Mouse (Mus musculus) kidney, adult 11 months (tissue): ENCODE data around the gene Heatr9.

Source experiments
- DNase-seq: peaks from one replicate; pipeline ENCODE4 v3.0.0; 2022

Gene Heatr9

DNA sequence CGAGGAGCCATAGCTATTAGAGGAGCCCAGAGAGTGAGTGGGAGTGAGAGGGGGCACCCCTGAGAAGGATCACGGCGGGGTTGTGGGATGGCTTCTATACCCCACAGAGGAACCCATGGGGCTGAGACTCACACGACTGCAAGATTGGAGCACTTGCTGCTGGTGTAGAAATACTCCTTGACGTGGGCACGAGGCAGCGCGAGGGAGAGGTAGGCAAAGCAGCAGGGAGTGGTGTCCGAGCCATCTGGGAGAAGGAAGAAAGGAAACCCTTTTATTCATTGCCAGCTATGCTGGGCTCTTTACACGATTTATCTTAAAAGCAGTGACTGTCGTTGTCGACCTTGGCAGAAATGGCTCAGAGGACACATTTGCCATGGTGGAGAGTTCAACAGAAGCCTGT, 7.0 kb upstream of the Heatr9 start:
- no peak for DNase-seq

DNA sequence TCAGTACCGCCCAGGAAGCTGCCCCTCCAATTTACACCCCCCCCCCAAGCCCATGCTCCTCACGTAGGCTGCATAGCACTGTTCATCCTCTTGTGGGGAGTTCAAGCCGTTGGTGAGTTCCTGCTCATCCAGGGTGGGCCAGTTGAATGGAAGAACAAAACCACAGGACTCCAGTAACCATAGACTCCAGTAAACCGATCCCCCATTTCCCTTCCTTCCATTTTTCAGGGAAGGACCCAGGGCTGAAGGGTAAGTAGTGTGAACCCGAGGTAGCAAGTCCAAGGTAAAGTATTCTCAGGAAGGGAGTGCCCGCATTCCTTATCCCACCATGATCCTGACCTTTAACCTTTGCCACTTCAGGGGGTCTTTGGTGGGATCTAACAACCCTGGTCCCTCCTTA, 3.6 kb downstream of the Heatr9 start:
- no peak for DNase-seq

DNA sequence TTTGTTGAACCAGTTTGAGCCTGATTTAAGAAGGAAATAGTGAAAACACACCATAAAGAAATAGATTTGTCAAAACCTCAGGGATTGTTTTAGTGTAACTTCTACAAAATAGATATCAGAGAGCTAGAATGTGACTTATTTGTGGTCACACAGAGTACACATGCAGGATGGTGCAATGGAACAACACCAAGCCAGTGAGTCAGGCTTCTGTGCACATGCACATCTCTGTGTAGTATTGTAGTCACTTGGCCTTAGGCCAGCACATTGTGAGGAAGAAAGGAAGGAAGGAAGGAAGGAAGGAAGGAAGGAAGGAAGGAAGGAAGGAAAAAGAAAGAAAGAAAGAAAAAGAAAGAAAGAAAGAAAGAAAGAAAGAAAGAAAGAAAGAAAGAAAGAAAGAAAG, 4.8 kb downstream of the Heatr9 start:
- no peak for DNase-seq

DNA sequence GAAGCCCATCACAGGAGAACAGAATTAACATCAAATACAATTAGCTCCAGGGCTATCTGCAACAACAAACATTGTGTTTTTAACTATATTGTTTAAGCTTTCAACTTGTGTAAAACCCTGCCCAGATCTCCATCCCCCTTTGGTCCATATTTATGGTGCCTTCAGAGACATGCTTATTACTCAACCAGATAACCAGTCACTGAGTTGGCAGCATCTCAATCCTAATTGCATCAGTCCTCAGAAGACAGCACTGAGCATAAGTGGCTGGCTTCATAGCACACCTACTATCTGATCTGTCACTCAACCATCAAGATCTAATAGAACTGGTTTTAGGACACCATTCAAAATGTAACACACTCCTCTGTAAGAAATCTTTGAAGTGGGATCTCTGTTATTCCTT, 12.5 kb downstream of the Heatr9 start:
- no peak for DNase-seq

DNA sequence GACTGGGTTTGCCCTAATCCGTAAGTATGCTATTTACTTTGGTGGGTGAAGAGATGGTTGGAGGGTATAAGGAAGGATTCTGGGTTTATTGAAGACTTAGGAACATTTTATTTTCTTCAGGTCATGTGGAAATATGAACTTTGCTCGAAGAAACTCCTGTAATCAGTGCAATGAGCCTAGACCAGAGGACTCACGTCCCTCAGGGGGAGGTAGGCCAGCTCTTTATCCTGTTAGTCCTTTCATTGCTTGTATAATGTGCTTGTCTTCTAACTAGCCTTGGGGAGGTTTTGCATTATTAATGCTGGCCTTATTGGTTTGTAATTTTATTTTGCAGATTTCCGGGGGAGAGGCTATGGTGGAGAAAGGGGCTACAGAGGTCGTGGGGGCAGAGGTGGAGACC, 17.7 kb downstream of the Heatr9 start:
- no peak for DNase-seq

DNA sequence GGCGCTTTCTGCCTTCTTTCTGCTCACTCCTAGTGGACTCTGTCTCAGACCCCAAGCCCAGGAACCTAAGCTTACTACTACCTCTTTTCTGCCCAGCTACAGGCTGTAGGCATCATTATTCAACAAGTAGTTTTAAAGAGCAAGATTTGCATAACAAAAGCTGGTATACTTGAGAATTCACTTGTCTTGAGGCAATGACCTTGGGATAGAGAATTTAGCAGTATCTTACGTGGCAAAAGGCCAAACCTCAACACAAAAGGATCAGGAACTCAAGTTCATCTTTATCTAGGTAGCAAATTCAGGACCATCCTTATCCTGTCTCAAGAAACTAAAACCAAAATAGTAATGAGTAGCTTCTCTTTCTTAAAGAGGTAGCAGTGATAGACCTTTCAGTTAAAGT, 26.4 kb downstream of the Heatr9 start:
- no peak for DNase-seq

DNA sequence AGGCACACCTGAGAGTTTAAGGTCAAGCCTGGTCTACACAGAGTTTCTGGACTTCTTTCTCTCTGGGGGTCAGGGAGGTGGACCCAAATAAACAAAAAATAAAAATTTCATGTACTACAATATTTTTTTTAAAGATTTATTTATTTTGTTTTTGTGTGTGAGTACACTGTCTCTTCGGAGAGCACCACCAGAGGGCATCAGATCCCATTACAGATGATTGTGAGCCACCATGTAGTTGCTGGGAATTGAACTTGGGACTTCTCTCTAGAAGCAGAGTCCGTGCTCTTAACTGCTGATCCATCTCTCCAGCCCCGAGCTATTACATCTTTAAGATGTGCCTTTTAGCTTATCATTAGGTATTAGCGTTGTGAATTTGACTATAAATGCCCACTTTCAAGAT, 30.5 kb downstream of the Heatr9 start:
- DNase-seq: no peak

DNA sequence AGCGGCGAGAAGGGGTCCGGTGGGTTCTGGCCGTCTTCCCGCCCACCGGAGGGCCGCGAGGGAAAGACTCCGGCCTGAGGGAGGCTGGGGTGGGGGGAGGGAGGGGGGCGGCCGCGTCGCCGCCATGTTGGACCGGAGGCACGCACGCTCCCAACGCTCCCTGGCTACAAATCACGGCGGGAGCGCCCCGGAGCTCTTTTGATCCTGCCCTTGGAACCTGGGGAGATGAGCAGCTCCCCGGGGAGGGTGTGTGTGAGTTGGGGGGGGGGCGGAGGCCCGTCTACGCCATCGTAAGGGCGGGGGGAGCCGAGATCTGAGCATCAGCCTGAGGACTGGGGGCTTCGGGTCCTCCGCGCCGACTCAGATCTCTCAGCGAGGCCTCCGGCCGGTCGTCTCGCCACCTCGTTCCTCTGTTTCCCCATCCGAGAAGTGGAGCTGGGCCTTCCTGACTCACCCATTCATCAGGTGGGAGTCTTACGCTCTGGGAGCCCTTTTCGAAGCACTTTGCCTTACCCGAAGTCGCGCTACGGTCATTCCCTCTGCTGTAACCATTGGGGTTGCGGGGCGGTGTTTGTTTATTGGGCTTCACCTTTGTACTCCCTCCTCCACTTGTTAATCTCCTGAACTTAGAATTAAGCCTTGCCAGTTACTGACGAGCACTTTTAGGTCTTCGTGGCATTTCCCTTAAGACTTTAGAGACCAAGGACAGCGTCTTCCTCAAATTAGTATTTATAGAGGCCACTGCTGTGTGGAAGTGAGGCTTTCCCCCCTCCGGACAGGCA, 48.5 kb downstream of the Heatr9 start:
- peak; percentile 64 for DNase-seq

DNA sequence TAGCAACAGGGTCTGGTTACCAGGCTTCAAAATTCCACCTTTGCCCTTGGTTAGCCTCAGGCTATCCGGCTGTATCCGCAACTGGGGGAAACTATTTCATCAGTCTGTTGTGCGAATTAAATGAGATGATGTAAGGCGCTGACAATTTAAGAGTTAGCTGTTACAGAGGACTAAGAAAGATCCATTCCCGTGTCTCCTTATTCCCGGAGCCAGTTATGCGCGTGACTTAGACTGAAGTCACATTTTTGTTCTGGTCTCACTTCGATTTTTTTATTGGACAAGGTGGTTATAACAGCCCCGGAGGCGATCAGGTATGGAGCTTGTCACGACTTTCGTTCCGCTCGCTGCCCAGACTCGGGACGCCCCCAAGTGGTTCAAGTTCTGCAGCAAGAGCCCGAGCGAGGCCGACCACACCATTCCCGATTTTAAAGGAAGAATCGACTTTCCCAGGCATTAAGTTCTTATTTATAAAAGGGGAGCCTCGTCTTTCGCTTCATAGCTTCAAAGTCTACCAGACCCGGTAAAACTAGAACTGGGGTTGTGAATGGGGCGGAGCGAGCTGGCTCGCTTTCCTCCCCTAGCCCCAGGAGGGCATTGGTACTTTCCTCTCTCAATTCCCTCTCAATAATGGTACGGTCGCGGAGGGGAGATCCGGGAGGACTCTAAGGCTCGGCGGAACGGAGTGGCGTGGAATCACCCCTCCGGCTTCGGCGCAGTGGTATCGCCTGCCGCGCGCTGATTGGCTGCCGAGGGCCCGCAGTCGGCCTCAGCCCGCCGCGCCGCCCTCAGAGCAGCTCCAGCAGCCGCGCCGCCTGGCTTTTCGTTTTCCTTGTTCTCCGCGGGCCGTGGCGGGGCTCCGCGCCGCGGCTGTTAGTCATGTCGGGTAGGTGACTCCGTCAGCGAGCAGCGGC, 49.4 kb downstream of the Heatr9 start, which contains the start of gene Taf15:
Gene Taf15, plus strand, starts transcription at position 763 of the 911 bp plus-strand sequence.
- peak; percentile 97 for DNase-seq

DNA sequence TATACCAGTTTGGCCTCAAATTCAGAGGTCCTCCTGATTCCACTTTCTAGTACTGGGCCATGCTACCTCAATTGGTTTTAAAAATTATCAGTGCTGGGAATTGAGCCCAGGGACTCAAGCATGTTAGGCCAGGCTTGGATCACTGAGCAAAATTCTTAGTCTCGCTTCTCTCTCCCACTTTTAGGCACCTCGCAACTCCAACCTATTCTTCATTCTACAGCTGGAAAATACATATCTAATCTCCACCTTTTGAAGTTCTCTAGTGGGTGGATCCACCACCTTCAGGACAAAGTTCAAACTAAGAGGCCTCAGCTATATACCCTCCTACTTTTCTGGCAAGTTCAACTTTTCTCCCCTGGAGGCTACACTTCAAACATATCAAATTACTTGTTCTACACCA, 50.2 kb downstream of the Heatr9 start:
- no peak for DNase-seq

DNA sequence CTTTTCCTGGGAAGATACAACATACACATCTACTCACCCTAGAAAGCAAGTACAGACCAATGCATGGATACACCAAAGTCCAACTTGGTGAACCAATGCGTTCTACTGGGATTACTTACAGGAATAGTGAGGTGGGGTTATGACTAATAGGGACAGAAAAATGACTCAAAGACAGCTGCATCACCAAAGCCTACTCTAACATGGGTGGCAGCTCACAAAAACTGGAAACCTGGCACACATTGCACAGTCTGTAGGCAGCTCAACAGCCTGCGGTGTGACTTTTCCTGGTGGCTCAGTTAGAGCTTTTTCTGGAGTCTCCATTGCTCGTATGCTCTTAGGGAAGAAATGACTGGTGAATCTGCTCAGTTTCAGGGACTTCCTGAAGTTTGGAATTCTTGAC, 53.2 kb downstream of the Heatr9 start:
- no peak for DNase-seq

DNA sequence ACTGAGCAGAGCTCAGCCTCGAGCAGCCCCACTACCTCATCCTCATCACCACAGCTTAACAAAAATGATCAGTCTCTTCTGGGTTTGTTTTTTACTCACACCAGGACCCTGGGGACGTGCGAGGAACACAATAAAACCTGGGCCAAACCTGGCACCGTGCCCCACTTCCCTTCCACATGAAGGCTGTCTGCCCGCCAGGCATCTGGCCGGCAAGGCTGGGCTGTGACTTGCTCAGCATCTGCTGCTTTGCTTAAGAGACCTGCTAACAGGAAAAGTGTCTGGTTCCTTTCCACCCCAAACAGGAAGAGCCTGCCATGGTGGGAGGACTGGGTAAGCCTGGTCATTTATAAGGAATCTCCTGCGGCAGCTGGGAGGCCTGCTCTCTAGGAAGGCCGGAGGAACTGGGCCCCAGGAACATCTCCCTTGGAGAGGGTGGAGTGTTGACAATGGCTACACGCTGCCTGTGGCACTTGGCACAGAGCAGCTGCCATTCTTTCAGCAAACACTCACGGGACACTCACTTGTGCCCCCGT, 54.8 kb downstream of the Heatr9 start:
- DNase-seq: peak; percentile 83

DNA sequence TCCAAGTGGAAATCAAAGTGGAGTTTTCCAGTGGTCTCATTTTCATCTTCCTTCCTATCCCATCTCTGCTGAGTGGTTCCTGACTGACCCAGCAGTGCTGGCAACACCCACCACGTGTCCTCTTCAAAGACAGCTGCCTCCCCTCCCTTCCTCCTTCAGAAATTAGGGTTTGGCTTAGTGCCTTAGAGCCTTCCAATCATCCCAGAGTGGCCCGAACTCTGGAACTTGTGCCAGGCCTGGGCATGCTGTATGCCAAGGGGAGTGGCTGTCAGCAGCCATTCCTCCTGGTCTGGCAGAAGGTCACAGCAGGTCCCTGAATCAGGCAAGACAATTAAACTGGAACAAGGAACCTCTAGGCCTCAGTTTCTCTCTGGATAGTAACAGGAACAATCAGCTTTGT, 56.0 kb downstream of the Heatr9 start:
- DNase-seq: peak; percentile 75

DNA sequence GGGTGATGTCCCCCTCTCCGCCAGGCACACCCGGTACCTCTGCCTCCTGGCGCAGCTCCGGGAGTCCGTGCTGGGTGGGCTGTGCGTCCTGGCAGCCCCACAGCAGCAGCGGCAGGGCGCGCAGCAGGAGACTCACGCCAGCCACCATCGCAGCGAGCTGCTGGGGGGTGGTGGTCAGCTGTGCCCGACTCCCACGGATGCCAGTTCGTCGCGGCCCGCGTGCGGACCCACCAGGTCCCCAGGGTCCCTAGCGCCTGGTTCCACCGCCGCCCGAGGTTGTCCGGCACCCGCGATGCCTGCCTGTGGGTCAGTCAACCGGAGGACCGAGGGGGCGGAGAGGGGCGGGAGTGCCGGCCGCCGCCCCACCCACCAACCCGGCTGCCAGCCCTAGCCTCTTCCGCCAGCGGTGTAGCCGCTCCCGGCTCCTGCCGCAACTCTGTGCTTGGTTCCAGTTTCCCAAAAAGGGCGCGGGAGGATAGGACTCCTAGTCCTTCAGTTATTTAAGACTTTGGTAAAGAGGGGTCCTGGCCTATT, 59.2 kb downstream of the Heatr9 start, which contains the start of gene Mmp28:
Gene Mmp28, minus strand, starts transcription at position 361 of the 534 bp plus-strand sequence.
- DNase-seq: peak; percentile 63
